Mouse (Mus musculus) inflammation-experienced regulatory T-cells, adult 16 weeks (primary cell): Measurements from ENCODE around the gene Ctnnal1. TPM values are rescaled to one million over a fixed set of nuclear protein-coding genes. Genes with fewer than 3 reads are reported as not detected.

Experiments used
- polyA plus RNA-seq: library from polyadenylated mRNA; unstranded; fragments of 100-300 nt; shearing (Covaris generic); gene quantifications from one replicate; pipeline ENCODE4 v1.2.1, GENCODE M21; 2017

Gene Ctnnal1
- 1.7 TPM for polyA plus RNA-seq

GRCm38 (mm10) chr4:56865003-56865511 is at the start of gene Ctnnal1:
Gene Ctnnal1, minus strand, starts transcription at chr4:56865188.

GRCm38 (mm10) chr4:56801907-56802668 is 62.9 kb downstream of the Ctnnal1 start, which contains the start of the genes Elp1 and Fam206a:
Gene Elp1, minus strand, starts transcription at chr4:56802331.
Gene Fam206a, plus strand, starts transcription at chr4:56802345.

Other genes with a start within 250 kb of the Ctnnal1 start
- not detected for gene Gm26657, start 125.1 kb downstream of the Ctnnal1 start, polyA plus RNA-seq
- not detected for gene Actl7b, start 123.7 kb downstream of the Ctnnal1 start, polyA plus RNA-seq
- gene Actl7a, start 121.8 kb downstream of the Ctnnal1 start, polyA plus RNA-seq, result not detected
- 45.6 TPM for gene Elp1, start 62.9 kb downstream of the Ctnnal1 start, polyA plus RNA-seq
- gene Fam206a, start 62.8 kb downstream of the Ctnnal1 start, polyA plus RNA-seq, result 24.6 TPM
- gene Tmem245, start 82.2 kb upstream of the Ctnnal1 start, polyA plus RNA-seq, result 2.3 TPM
- not detected for gene Frrs1l, start 125.2 kb upstream of the Ctnnal1 start, polyA plus RNA-seq